Mouse (Mus musculus) layer of hippocampus, postnatal 36 days (tissue): ENCODE results near the gene Nkiras1. TPM values are rescaled to one million over a fixed set of nuclear protein-coding genes. Genes with fewer than 3 reads are reported as not detected.

Source experiments
- DNase-seq, 2 experiments: peaks; one replicate each; pipeline ENCODE4 v3.0.0; 2022
- total RNA-seq, 2 experiments: library from RNA; stranded (reverse); gene quantifications; 2 replicates each; pipeline ENCODE4 v1.2.3; 2021

Nkiras1 gene
- total RNA-seq, 2 experiments from 2014 or later = 85.9 to 86.4 TPM

- no peak for DNase-seq
Measured at GRCm38 (mm10) chr14:18274526-18274925, 3.6 kb downstream of the Nkiras1 start.

- no peak for DNase-seq
Measured at GRCm38 (mm10) chr14:18280375-18280774, 9.4 kb downstream of the Nkiras1 start.

GRCm38 (mm10) chr14:18284581-18284980, 13.6 kb downstream of the Nkiras1 start:
- DNase-seq = no peak

GRCm38 (mm10) chr14:18285476-18285875, 14.5 kb downstream of the Nkiras1 start:
- no peak for DNase-seq

- DNase-seq = no peak
Measured at GRCm38 (mm10) chr14:18286441-18286840, 15.5 kb downstream of the Nkiras1 start.

- DNase-seq = no peak
Measured at GRCm38 (mm10) chr14:18287391-18287790, 16.5 kb downstream of the Nkiras1 start.

GRCm38 (mm10) chr14:18292111-18292510, 21.2 kb downstream of the Nkiras1 start:
- no peak for DNase-seq

GRCm38 (mm10) chr14:18292578-18292977, 21.6 kb downstream of the Nkiras1 start:
- DNase-seq = no peak

- DNase-seq = no peak
Measured at GRCm38 (mm10) chr14:18297441-18297840, 26.5 kb downstream of the Nkiras1 start.

- DNase-seq = no peak
Measured at GRCm38 (mm10) chr14:18298874-18299273, 27.9 kb downstream of the Nkiras1 start.

GRCm38 (mm10) chr14:18300676-18301075, 29.7 kb downstream of the Nkiras1 start:
- DNase-seq = no peak

GRCm38 (mm10) chr14:18301591-18301990, 30.7 kb downstream of the Nkiras1 start:
- no peak for DNase-seq

GRCm38 (mm10) chr14:18302750-18303149, 31.8 kb downstream of the Nkiras1 start:
- DNase-seq = no peak

GRCm38 (mm10) chr14:18303262-18303661, 32.3 kb downstream of the Nkiras1 start:
- DNase-seq = peak; percentile 62 to 67

GRCm38 (mm10) chr14:18304165-18304564, 33.2 kb downstream of the Nkiras1 start:
- DNase-seq = no peak

- no peak for DNase-seq
Measured at GRCm38 (mm10) chr14:18317457-18318411, 46.8 kb downstream of the Nkiras1 start.

GRCm38 (mm10) chr14:18326968-18327672, 56.2 kb downstream of the Nkiras1 start:
- DNase-seq = peak in 1 of 2 experiments; percentile 37

- peak; percentile 26 to 38 for DNase-seq
Measured at GRCm38 (mm10) chr14:18330789-18331692, 60.1 kb downstream of the Nkiras1 start.

GRCm38 (mm10) chr14:18331693-18332131, 60.8 kb downstream of the Nkiras1 start, which contains the start of gene Ube2e1:
Gene Ube2e1 (minus strand): TSS chr14:18331859.
- DNase-seq = peak; percentile 75
